Mouse (Mus musculus): ENCODE measurements around the gene Vdr. TPM values are rescaled to one million over a fixed set of nuclear protein-coding genes. Genes with fewer than 3 reads are reported as not detected.

Vdr gene
- total and polyA plus RNA-seq, 2 experiments from 2014 or later = 0.12 to 0.27 TPM

DNA sequence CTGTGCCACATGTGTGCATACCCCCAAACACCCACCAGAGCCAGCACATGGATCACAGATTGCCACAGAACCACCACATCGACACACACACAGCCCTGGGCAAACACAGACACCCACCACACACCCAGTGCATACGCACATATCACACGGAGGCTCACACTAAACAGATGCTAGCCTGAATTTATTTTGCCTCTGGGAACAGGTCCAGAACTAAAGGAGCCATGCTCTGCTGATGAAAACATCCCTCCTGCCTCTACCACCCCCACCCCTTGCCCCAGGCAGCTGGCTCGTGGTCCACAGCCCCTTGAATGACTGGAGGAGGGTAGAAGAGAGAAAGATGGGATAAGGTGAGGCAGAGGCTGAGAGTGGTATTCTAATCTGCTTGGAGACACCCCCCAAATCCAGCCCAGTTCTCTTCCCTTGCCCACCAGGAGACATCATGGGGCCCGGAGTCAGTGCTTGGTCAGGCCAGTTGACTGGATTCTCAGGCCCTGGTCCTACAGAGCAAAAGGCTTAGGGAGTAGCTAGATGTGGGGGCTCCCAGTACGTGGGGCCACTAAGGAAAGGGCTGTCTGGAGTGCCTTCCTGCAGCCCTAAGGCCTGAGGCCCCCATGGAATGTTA, 82.1 kb downstream of the Vdr start:
- Histone ChIP-seq H3K9ac (replicated peaks; ENCODE audit: low read length, poor library complexity, severe bottlenecking) (0 out of 2 replicates have a peak overlapping the region, but pooled peaks have one; percentile 39), H3K27me3 (ENCODE audit: insufficient read depth, low read length) (no peaks in the 10 kb centered on the region), H3K4me1 (ENCODE audit: insufficient read depth, low read length) (peaks cover 34% of the 10 kb centered on the region), H3K9me3 (ENCODE audit: low read length) (no peaks in the 10 kb centered on the region), H3K4me2 (ENCODE audit: low read depth, low read length, poor library complexity, severe bottlenecking) (peak overlapping the region; percentile 88), H3K27ac (ENCODE audit: low read depth, low read length) (0 out of 2 replicates have a peak overlapping the region, but pooled peaks have one; percentile 12), H3K4me3 (ENCODE audit: low read depth, low read length) (no peak overlapping the region), H3K36me3 (ENCODE audit: insufficient read depth, low read length) (no peaks in the 10 kb centered on the region)
- WGBS = 35% methylated on average over 6 of the region's 6 CpGs
- no peak for TF ChIP-seq CTCF (IDR thresholded peaks at IDR 0.05)
- DNase-seq (ENCODE audit: low spot score) (no peak), ATAC-seq (ENCODE audit: low FRiP score) (no peak)

DNA sequence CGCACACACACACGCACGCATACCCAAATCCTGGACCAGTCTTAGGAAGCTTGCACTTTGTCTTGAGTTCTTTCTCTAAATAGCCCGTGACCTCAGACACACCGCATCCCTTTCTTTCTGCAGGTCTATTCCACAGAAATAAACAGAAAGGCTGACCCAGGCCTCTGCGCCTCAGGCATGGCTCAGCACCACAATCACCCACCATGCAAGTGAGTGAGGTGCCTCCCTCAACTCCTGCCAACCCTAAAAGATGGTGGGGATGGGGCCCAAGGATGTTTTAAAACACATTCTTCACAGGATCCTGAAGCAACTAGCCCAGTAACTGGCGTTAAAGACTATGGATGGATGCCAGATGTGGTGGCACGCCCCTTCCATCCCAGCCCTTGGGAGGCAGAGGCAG, 83.0 kb downstream of the Vdr start:
- Histone ChIP-seq H3K27me3 (ENCODE audit: insufficient read depth, low read length) (no peaks in the 10 kb centered on the region), H3K4me1 (ENCODE audit: insufficient read depth, low read length) (peaks cover 32% of the 10 kb centered on the region), H3K27ac (ENCODE audit: low read depth, low read length) (no peak overlapping the region), H3K4me3 (ENCODE audit: low read depth, low read length) (no peak overlapping the region), H3K9me3 (ENCODE audit: low read length) (no peaks in the 10 kb centered on the region), H3K36me3 (ENCODE audit: insufficient read depth, low read length) (no peaks in the 10 kb centered on the region), H3K9ac (replicated peaks; ENCODE audit: low read length, poor library complexity, severe bottlenecking) (no peak overlapping the region), H3K4me2 (ENCODE audit: low read depth, low read length, poor library complexity, severe bottlenecking) (no peak overlapping the region)
- no peak for TF ChIP-seq CTCF (IDR thresholded peaks at IDR 0.05)
- 83% methylated on average over 8 of the region's 8 CpGs for WGBS
- ATAC-seq (ENCODE audit: low FRiP score) (no peak), DNase-seq (ENCODE audit: low spot score) (no peak)

GRCm38 (mm10) chr15:97826588-97827261, 83.7 kb downstream of the Vdr start:
- Histone ChIP-seq H3K27ac (ENCODE audit: low read depth, low read length) (no peak overlapping the region), H3K27me3 (ENCODE audit: insufficient read depth, low read length) (no peaks in the 10 kb centered on the region), H3K36me3 (ENCODE audit: insufficient read depth, low read length) (no peaks in the 10 kb centered on the region), H3K9me3 (ENCODE audit: low read length) (no peaks in the 10 kb centered on the region), H3K9ac (replicated peaks; ENCODE audit: low read length, poor library complexity, severe bottlenecking) (no peak overlapping the region), H3K4me1 (ENCODE audit: insufficient read depth, low read length) (peaks cover 29% of the 10 kb centered on the region), H3K4me2 (ENCODE audit: low read depth, low read length, poor library complexity, severe bottlenecking) (no peak overlapping the region), H3K4me3 (ENCODE audit: low read depth, low read length) (no peak overlapping the region)
- ATAC-seq (ENCODE audit: low FRiP score) = no peak
- WGBS = 73% methylated on average over 5 of the region's 5 CpGs
- TF ChIP-seq CTCF (IDR thresholded peaks at IDR 0.05) = no peak
- DNase-seq (ENCODE audit: low spot score) = no peak

- 0 out of 2 replicates have a peak overlapping the region, but pooled peaks have one; percentile 36 for H3K9ac ChIP-seq (replicated peaks; ENCODE audit: low read length, poor library complexity, severe bottlenecking)
- H3K4me1 ChIP-seq (ENCODE audit: insufficient read depth, low read length) = peaks cover 29% of the 10 kb centered on the region
- no peak for DNase-seq (ENCODE audit: low spot score)
- ATAC-seq (ENCODE audit: low FRiP score) = no peak
- H3K4me2 ChIP-seq (ENCODE audit: low read depth, low read length, poor library complexity, severe bottlenecking) = peak overlapping the region; percentile 36
- H3K27me3 ChIP-seq (ENCODE audit: insufficient read depth, low read length) = no peaks in the 10 kb centered on the region
- no peaks in the 10 kb centered on the region for H3K36me3 ChIP-seq (ENCODE audit: insufficient read depth, low read length)
- TF ChIP-seq CTCF (IDR thresholded peaks at IDR 0.05) = no peak
- H3K27ac ChIP-seq (ENCODE audit: low read depth, low read length) = 0 out of 2 replicates have a peak overlapping the region, but pooled peaks have one; percentile 51
- no peak overlapping the region for H3K4me3 ChIP-seq (ENCODE audit: low read depth, low read length)
- H3K9me3 ChIP-seq (ENCODE audit: low read length) = no peaks in the 10 kb centered on the region
- 30% methylated on average over 12 of the region's 12 CpGs for WGBS
These were observed 84.4 kb downstream of the Vdr start for GRCm38 (mm10) chr15:97825941-97826587.

- Histone ChIP-seq H3K4me3 (ENCODE audit: low read depth, low read length) (peak overlapping the region; percentile 6; the same call in 1 of the 2 replicates), H3K36me3 (ENCODE audit: insufficient read depth, low read length) (no peaks in the 10 kb centered on the region), H3K9ac (replicated peaks; ENCODE audit: low read length, poor library complexity, severe bottlenecking) (0 out of 2 replicates have a peak overlapping the region, but pooled peaks have one; percentile 36), H3K4me1 (ENCODE audit: insufficient read depth, low read length) (peaks cover 29% of the 10 kb centered on the region), H3K27ac (ENCODE audit: low read depth, low read length) (peak overlapping the region; percentile 51; the same call in 1 of the 2 replicates), H3K9me3 (ENCODE audit: low read length) (no peaks in the 10 kb centered on the region), H3K4me2 (ENCODE audit: low read depth, low read length, poor library complexity, severe bottlenecking) (peak overlapping the region; percentile 36), H3K27me3 (ENCODE audit: insufficient read depth, low read length) (no peaks in the 10 kb centered on the region)
- WGBS = 19% methylated on average over 29 of the region's 29 CpGs
- TF ChIP-seq CTCF (IDR thresholded peaks at IDR 0.05) = peak; percentile 41
- ATAC-seq (ENCODE audit: low FRiP score) (no peak), DNase-seq (ENCODE audit: low spot score) (peak; percentile 52)
These were observed 85.1 kb downstream of the Vdr start for GRCm38 (mm10) chr15:97825071-97825940.

All from midbrain, postnatal 0 days (tissue).